Mouse (Mus musculus) heart, postnatal 0 days (tissue): Measurements from ENCODE around the gene Rtn4rl1.

Experiments
- CTCF ChIP-seq: IDR thresholded peaks from 2 replicates; pipeline ENCODE4 v1.5.1; 2016; ENCODE audit warnings: antibody characterized with exemption, control low read depth, low read depth
- EP300 ChIP-seq: IDR thresholded peaks from 2 replicates; pipeline ENCODE4 v1.6.1; 2016; ENCODE audit warnings: antibody characterized with exemption, low read depth

- TF ChIP-seq CTCF (no peak), EP300 (no peak)
Observed at GRCm38 (mm10) chr11:75210755-75211154, 17.2 kb downstream of the Rtn4rl1 start.
